ENCODE assay signal across 23 mouse cellular contexts in genomic region chr9:16970373-16970772, GRCm38 (mm10).
A peak's percentile ranks its signal among the peaks of the same experiment; 100 is the strongest.
DNase-seq lines count a peak whose midpoint lies in the region; ATAC-seq lines count a peak whose summit lies in the region.
"Had no signal": no experiment of that assay in that cellular context is flagged by ENCODE, and none has a peak within 500 bp of the region (broad histone marks: within the 10 kb centered on the region; RNA-seq: fewer than 3 reads in every experiment).

No protein-coding gene starts in this region.

- ATAC-seq in hindbrain, embryonic 14.5 days (ENCODE audit: low FRiP score), result no peak
- ATAC-seq in hindbrain, embryonic 12.5 days (ENCODE audit: low FRiP score), result no peak
- ATAC-seq in neural tube, embryonic 11.5 days (ENCODE audit: insufficient read depth, low FRiP score, low TSS enrichment), result no peak
- ATAC-seq in neural tube, embryonic 15.5 days (ENCODE audit: low FRiP score), result no peak; the same call in 1 of the 2 replicates
- ATAC-seq in midbrain, embryonic 15.5 days (replicated peaks), result peak; percentile 85
- ATAC-seq: inflammation-experienced regulatory T-cells, adult 6 months had no signal

- H3K36me3 ChIP-seq in hindbrain, embryonic 14.5 days (replicated peaks; ENCODE audit: control insufficient read depth, insufficient read depth), result no peaks in the 10 kb centered on the region
- no peaks in the 10 kb centered on the region for H3K36me3 ChIP-seq in hindbrain, embryonic 12.5 days
- no peaks in the 10 kb centered on the region for H3K36me3 ChIP-seq in neural tube, embryonic 11.5 days (ENCODE audit: control insufficient read depth, insufficient read depth, low read length)
- no peaks in the 10 kb centered on the region for H3K36me3 ChIP-seq in neural tube, embryonic 15.5 days
- H3K36me3 ChIP-seq in midbrain, embryonic 15.5 days (replicated peaks), result no peaks in the 10 kb centered on the region
- H3K36me3 ChIP-seq: heart, embryonic 15.5 days; liver, embryonic 15.5 days; lung, embryonic 15.5 days had no signal

- no peak overlapping the region for H3K9ac ChIP-seq in hindbrain, embryonic 14.5 days
- no peak overlapping the region for H3K9ac ChIP-seq in hindbrain, embryonic 12.5 days
- no peak overlapping the region for H3K9ac ChIP-seq in neural tube, embryonic 11.5 days (ENCODE audit: low read length)
- no peak overlapping the region for H3K9ac ChIP-seq in neural tube, embryonic 15.5 days (replicated peaks)
- no peak overlapping the region for H3K9ac ChIP-seq in midbrain, embryonic 15.5 days
- H3K9ac ChIP-seq: heart, embryonic 15.5 days; liver, embryonic 15.5 days; lung, embryonic 15.5 days had no signal

- no peaks in the 10 kb centered on the region for H3K9me3 ChIP-seq in hindbrain, embryonic 14.5 days (ENCODE audit: control insufficient read depth, low read length)
- H3K9me3 ChIP-seq in hindbrain, embryonic 12.5 days (replicated peaks), result no peaks in the 10 kb centered on the region
- no peaks in the 10 kb centered on the region for H3K9me3 ChIP-seq in neural tube, embryonic 11.5 days (ENCODE audit: control insufficient read depth, low read length)
- H3K9me3 ChIP-seq in neural tube, embryonic 15.5 days (replicated peaks), result no peaks in the 10 kb centered on the region
- no peaks in the 10 kb centered on the region for H3K9me3 ChIP-seq in midbrain, embryonic 15.5 days
- H3K9me3 ChIP-seq: heart, embryonic 15.5 days; liver, embryonic 15.5 days; lung, embryonic 15.5 days; megakaryocyte, embryonic 14.5 days had no signal

- no peaks in the 10 kb centered on the region for H3K4me1 ChIP-seq in hindbrain, embryonic 14.5 days (replicated peaks; ENCODE audit: control insufficient read depth, insufficient read depth, low read length)
- no peaks in the 10 kb centered on the region for H3K4me1 ChIP-seq in hindbrain, embryonic 12.5 days
- no peaks in the 10 kb centered on the region for H3K4me1 ChIP-seq in neural tube, embryonic 11.5 days (ENCODE audit: control insufficient read depth, insufficient read depth, low read length)
- H3K4me1 ChIP-seq in neural tube, embryonic 15.5 days, result peaks cover 3% of the 10 kb centered on the region; the same call in 1 of the 2 replicates
- H3K4me1 ChIP-seq in midbrain, embryonic 15.5 days, result no peaks in the 10 kb centered on the region
- H3K4me1 ChIP-seq: heart, embryonic 15.5 days; liver, embryonic 15.5 days; lung, embryonic 15.5 days; megakaryocyte, embryonic 14.5 days had no signal

- no peak overlapping the region for H3K27ac ChIP-seq in hindbrain, embryonic 14.5 days
- H3K27ac ChIP-seq in hindbrain, embryonic 12.5 days, result no peak overlapping the region
- H3K27ac ChIP-seq in neural tube, embryonic 11.5 days (ENCODE audit: low read depth, low read length), result no peak overlapping the region
- no peak overlapping the region for H3K27ac ChIP-seq in neural tube, embryonic 15.5 days (replicated peaks)
- no peak overlapping the region for H3K27ac ChIP-seq in midbrain, embryonic 15.5 days
- H3K27ac ChIP-seq: gastrocnemius, adult 2 months; heart, embryonic 15.5 days; kidney, postnatal 0 days; left cerebral cortex, adult 2 months; liver, embryonic 15.5 days; lung, embryonic 15.5 days had no signal

- H3K4me2 ChIP-seq in hindbrain, embryonic 14.5 days (replicated peaks), result no peak overlapping the region
- no peak overlapping the region for H3K4me2 ChIP-seq in hindbrain, embryonic 12.5 days (replicated peaks)
- no peak overlapping the region for H3K4me2 ChIP-seq in neural tube, embryonic 11.5 days (ENCODE audit: low read depth)
- H3K4me2 ChIP-seq in neural tube, embryonic 15.5 days, result no peak overlapping the region
- no peak overlapping the region for H3K4me2 ChIP-seq in midbrain, embryonic 15.5 days
- H3K4me2 ChIP-seq: heart, embryonic 15.5 days; liver, embryonic 15.5 days; lung, embryonic 15.5 days had no signal

- peak; percentile 39 for DNase-seq in hindbrain, embryonic 14.5 days (ENCODE audit: low spot score)
- peak; percentile 12 for DNase-seq in neural tube, embryonic 11.5 days (ENCODE audit: low spot score)
- DNase-seq in urinary bladder, postnatal 10 days (ENCODE audit: low spot score), result no peak
- DNase-seq in gastrocnemius, postnatal 4 days (ENCODE audit: low spot score in 2 of 2), result no peak
- DNase-seq: adrenal gland, adult 8-10 months; cerebellum, adult 2 months; cerebellum, postnatal 25 days; gastrocnemius, adult 2 months; heart, postnatal 4 days; kidney, adult 18-20 months; liver; lung, postnatal 36 days; thymus, postnatal 14 days had no signal

- no peak overlapping the region for H3K4me3 ChIP-seq in hindbrain, embryonic 14.5 days (replicated peaks; ENCODE audit: low read length)
- H3K4me3 ChIP-seq in hindbrain, embryonic 12.5 days, result no peak overlapping the region
- H3K4me3 ChIP-seq in neural tube, embryonic 11.5 days (ENCODE audit: low read depth, low read length), result no peak overlapping the region
- H3K4me3 ChIP-seq in neural tube, embryonic 15.5 days (replicated peaks), result no peak overlapping the region
- H3K4me3 ChIP-seq in midbrain, embryonic 15.5 days, result no peak overlapping the region
- H3K4me3 ChIP-seq: gastrocnemius, adult 2 months; heart, embryonic 15.5 days; left cerebral cortex, adult 2 months; liver, embryonic 15.5 days; lung, embryonic 15.5 days; megakaryocyte, embryonic 14.5 days had no signal

- no peaks in the 10 kb centered on the region for H3K27me3 ChIP-seq in hindbrain, embryonic 14.5 days (ENCODE audit: control insufficient read depth, insufficient read depth, low read length)
- no peaks in the 10 kb centered on the region for H3K27me3 ChIP-seq in hindbrain, embryonic 12.5 days
- H3K27me3 ChIP-seq in neural tube, embryonic 11.5 days (ENCODE audit: control insufficient read depth, insufficient read depth, low read length), result no peaks in the 10 kb centered on the region
- H3K27me3 ChIP-seq in neural tube, embryonic 15.5 days (replicated peaks), result no peaks in the 10 kb centered on the region
- no peaks in the 10 kb centered on the region for H3K27me3 ChIP-seq in midbrain, embryonic 15.5 days (replicated peaks)
- H3K27me3 ChIP-seq: heart, embryonic 15.5 days; liver, embryonic 15.5 days; lung, embryonic 15.5 days; megakaryocyte, embryonic 14.5 days had no signal

- WGBS in hindbrain, embryonic 14.5 days, result 28% methylated on average over 4 of the region's 4 CpGs
- WGBS in hindbrain, embryonic 12.5 days, result 29% methylated on average over 4 of the region's 4 CpGs
- WGBS in neural tube, embryonic 11.5 days, result 31% methylated on average over 4 of the region's 4 CpGs
- WGBS in neural tube, embryonic 15.5 days, result 23% methylated on average over 4 of the region's 4 CpGs
- 27% methylated on average over 4 of the region's 4 CpGs for WGBS in midbrain, embryonic 15.5 days

Comparison
In these comparisons a context has a peak if more than half of its experiments do, and no peak if none do; other contexts are left out.
1. DNase-seq: peak in hindbrain, embryonic 14.5 days (single experiment) and neural tube, embryonic 11.5 days (single experiment); none in urinary bladder, postnatal 10 days (single experiment) and gastrocnemius, postnatal 4 days (0 of 2).